Mouse (Mus musculus) mouse trophoblast stem cell (cell line): ENCODE results near the gene Fkbp7.

ENCODE experiments used
- in situ Hi-C, 2 experiments: fragments of 300-500 bp; cut with MseI, MboI; formaldehyde crosslinking; loops; 2 replicates in 1 of 2; 3 replicates in 1 of 2; pipeline ENCODE4 v1.15.1; 2025

Gene Fkbp7

DNA sequence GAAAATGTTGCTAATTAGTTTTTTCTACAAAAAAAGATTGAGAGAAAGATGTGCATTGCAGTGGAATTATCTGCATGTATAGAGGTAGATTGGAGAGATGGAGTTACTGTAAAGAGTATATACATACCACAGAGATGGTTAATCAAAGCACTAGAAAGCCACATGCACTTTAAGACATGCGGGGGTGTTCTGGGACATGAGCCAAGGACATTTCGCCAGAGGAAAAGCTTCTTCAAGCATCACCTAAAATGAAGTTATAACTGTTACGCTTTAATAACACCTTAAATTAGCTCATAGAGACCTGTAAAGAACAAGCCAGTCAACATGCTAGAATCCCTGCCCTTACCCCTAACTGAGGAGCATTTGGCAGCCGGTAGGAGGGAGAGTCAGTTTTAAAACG lies 5.7 kb downstream of the Fkbp7 start:
- in situ Hi-C loops: no loop called here

DNA sequence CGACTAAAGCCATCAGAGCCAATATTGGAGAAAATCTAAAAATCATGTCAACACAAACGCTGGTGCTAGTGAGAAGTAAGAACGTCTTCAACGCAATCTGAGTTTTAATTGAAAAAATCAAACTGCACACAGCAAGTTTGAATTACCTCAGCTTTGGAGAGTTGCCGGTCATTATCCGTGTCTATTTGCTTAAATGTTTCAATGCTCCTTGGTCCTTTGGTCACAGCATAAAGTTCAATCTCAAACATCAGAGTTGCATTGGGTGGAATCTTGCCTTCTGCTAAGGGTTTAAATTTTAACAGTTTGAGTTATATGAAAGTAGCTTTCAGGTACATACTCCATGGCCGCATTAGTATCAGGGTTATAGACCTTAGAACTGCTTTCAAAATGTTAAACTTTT lies 7.4 kb downstream of the Fkbp7 start:
- in situ Hi-C loops: no loop called here

DNA sequence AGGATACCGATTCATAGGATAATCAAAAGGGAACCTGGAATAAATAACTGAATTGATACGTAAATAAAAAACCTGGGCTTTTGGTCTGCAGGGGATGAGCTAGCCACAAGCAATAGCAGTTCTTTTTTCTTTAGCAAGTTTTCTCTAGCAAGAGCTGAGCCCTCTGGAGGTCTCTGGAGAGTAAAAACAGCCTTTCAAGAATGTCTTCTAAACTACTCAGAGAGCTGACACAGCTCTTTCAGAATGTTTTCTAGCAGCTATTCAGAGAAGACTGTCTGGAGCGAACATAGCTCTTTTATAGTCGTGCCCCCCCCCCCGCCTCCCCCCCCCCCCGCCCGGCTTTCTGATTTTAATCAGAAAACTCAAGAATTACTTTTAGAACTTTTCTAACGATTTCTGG lies 13.5 kb downstream of the Fkbp7 start:
- in situ Hi-C loops: no loop called here

DNA sequence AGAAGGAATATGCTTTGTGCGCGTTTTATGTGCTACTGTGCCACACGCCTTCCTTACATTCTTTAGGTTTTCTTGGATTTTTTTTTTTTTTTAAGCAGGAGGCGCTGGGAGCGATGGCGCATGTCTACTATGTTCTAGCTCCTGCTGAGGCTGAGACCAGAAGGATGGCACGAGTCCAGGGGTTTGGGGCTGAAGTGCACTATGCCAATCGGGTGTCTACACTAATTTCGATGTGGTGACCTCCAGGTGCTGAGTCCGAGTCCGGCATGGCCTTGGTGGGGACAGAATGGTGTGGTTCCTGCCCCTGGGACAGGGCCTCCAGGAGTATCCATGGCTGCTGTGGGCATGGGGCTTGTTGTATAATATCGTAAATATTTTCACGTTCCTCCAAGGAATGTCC lies 14.4 kb downstream of the Fkbp7 start:
- in situ Hi-C loops: no loop called here

DNA sequence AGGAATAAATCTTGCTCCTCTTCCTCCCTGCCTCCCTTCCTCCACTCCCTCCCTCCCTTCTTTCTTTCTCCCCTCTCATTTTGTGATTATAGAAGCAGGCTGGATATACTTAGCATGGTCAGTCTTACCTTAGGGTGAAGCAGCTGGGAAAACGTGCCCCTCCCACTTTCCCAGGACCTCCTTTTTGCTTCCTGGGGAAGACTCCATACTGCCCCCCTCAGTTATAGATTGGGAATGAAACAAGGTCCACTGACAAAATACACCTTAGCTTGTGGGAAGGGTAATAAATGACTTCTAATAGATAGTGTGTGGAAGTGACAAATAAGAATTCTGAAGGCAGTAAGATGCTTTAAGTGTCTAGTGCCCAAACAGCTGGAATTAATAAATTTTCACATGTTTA lies 16.9 kb downstream of the Fkbp7 start:
- in situ Hi-C loops: no loop called here

DNA sequence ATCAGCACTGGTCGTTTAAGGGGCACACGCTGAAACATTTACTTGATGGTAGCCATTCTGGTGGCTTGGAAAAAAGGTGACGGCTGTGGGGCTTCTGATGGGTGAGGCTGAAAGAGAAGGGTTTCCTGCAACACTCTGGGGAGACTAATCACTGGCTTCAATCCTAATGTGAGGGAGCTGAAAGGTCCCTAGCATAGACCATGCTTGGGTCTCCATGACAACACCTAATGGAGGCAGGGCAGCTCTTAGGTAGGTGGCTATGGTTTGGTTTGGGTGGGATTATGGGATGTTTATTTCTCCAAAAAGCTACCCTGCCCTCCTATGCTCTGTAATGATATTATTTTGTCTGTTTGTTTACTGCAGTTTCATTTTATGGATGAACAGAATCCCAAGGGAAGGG lies 17.5 kb downstream of the Fkbp7 start:
- in situ Hi-C loops: no loop called here

DNA sequence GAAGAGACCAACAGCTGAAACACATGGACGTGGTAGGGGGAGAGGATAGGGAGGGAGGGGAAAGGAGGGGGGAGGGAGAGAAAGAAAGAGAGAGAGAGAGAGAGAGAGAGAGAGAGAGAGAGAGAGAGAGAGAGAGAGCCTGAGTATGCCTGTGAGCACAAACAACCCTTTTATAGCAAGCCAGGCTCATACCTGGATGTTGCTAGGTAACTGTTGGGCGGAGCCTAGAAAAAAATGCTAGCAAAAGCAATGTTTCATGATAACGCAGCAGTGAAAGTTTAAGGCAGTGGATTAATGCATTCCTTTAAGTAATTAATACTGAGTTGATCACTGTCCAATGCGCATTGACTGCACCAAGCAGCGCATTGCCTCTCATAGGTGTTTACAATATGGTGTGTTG lies 18.3 kb downstream of the Fkbp7 start:
- in situ Hi-C loops: no loop called here

DNA sequence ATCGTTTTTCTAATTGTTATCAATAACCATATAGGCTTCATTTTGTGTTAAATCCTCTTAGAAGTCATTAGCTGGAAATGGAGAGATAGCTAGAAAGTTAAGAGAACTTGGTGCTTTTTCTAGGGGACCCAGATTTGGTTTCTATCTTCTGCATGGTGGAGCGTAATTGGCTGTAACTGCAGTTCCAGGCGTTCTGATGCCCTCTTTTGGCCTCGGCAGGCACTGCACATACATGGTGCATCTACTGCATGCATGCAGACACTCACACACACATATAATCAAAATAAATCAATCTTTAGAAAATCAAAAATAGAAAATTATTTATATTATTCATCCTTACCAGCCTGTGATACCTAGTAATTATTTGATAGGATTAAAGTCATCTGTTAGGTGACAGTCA lies 19.8 kb downstream of the Fkbp7 start:
- in situ Hi-C loops: no loop called here

DNA sequence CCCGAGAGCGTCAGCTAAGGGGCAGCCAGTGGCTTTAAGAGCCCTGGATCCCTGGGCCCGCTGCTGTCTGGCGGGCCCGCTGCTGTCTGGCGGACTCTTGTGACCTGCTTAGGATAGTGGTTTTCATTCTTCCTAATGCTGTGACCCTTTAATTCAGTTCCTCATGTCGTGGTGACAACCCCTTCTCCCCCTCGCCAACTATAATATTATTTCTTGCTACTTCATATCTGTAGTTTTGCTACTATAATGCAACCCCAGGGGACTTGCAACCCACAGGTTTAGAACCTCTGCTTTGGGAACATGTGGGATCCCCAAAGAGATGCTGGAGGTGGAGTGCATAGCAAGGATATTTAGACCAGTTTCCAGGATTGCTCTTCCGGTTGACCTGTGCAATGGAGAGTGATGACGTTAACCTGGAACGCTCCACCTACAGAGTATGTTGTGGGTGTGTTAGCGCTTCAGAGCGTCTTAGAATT lies 24.2 kb downstream of the Fkbp7 start:
- in situ Hi-C loops: no loop called here

DNA sequence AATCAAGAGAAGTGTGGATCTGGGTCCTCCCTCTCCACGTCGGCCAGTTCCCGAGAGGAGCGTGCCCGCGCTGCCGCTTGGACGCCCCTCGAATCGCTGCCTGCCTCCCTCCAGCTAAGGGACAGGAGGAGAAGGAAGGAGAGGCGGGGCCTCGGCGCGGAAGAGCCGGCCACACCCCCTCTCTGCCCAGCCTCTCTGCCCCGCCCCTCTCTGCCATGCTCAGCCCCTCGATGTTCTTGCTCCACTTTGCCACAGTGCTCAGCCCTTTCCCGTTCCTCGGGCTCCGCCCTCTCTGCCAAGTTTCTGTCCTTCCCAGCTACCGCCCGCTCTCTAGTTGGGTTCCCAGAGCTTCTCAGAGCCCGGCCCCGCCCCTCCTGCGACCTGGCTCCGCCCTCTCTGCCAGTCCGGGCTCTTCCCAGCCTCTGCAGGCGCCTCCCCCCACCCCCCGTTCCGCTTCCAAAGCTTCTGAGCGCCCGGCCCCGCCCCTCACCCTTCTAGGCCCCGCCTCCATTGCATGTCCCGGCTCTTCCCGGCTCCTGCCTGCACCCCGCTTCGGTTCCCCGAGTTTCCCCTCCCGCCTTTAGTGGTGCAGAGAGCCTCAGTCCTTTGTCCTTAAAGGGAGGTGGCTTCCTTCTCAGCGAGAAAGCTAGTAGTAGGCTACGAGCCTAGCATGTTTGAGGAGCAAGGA lies 24.9 kb downstream of the Fkbp7 start, which contains the start of the genes Prkra and Pjvk:
Prkra (minus strand) TSS at position 133 of the 688 bp plus-strand sequence.
Pjvk (plus strand) TSS at position 594 of the 688 bp plus-strand sequence.
- in situ Hi-C loops: no loop called here

DNA sequence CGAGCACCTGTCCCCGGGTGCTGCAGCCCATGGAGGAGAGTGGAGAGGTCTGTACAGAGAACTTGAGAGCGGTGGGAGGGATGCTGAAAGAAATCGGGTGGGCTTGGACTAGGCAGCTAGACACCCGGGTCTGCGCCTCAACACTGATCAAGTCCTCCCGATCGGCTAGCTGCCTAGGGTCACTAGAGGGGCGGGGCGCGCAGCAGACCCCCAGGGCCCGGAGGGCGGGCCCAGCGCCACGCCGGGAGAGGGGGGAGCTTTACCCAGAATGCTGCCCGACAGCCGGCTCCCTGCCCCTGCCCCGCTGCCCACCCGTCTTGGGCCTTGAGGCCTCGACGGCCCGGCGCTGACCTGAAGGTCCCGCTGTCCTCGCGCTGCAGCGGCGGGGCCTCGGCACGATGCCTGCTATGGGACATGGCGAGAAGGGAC lies 25.5 kb downstream of the Fkbp7 start:
- in situ Hi-C loops: no loop called here

DNA sequence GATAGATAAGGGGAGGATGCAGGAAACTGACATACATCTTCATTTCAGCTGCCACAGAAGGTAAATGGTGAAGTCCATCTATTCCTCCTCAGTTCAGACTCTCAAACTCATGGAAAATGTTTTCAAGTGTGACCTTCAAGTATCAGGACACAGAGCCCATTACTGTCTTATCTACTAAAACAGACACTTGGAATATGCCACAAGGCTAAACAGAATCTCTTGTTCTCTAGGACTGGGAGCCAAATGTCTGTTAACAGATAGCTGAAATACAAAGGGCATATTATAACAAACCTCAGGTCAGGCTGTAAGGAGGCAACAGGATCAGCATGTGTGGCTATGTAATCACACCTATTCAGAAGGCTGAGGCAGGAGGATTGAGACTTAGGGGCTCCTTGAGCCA lies 29.1 kb downstream of the Fkbp7 start:
- in situ Hi-C loops: no loop called here

DNA sequence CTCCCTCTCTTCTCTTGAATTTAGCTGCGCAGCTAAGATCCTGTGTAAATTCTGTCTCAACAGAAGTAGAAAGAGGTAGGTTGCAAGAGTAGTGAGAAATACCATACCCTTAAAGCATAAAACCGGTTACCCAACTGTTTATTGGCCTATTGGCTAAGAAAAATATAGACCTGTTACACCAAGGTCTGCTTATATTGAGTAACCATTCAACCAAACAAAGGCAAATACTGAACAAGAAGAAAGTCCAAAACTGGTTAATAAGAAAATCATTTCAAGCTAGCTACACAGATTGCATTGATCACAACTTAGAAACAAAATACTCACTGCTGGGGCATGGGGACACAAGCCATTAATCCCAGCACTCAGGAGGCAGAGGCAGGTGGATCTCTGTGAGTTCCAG lies 33.3 kb downstream of the Fkbp7 start:
- in situ Hi-C loops: no loop called here

DNA sequence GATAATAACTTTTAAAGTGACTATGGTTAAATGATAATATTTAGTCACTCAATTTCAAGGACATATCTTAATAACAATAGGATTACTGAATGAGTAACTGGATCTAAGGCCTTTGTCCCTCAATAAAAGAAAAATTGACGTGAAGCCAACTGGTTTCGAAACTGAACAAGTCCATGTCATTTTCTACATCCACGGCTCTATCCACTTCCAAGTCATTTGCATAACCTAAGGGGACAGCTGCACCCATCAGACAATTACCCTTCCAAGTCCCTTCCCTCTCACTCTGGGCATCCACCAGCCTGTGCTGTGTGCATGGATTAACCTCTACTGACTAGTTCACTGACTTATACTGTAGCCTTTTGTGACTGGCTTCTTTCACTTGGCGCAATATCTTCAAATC lies 41.3 kb downstream of the Fkbp7 start:
- in situ Hi-C loops: no loop called here

DNA sequence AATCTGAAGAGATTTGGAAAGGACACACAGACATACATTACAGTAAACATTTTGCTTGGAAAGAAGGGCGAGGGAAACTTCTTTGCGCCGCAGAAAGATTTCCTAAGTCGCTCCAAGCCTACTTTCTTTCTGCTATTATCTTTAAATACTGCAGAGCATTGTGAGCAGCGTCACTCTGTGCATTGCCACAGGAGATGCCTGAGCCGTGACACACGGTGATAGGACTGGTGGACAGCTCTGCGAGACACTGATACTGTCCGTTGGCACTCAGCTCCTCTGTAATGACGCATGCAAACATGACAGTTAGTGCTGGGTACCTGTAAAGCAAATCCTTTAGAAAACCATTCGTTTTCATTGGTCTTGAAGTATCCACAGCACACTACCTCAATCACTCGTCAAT lies 42.6 kb downstream of the Fkbp7 start:
- in situ Hi-C loops: no loop called here

DNA sequence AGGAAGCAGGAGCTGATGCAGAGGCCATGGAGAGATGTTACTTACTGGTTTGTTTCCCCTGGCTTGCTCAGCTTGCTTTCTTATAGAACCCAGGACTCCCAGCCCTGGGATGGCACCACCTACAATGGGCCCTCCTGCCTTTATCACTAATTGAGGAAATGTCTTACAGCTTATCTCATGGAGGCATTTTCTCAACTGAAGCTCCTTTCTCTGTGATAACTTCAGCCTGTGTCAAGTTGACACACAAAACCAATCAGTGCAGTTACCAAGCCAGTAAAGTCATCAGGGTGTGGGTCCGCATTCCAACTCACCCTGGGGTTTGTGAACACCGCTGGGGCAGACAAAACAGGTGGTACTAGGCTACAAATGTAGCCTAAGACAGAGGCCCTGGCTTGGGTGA lies 50.6 kb downstream of the Fkbp7 start:
- in situ Hi-C loops: loop anchor here (10.0 to 25.0 kb wide), 2 partner anchors 248 to 260 kb away; partner anchors contain the start of genes Cyct (in 1 of the 2) and Rbm45 (in 1 of the 2)

DNA sequence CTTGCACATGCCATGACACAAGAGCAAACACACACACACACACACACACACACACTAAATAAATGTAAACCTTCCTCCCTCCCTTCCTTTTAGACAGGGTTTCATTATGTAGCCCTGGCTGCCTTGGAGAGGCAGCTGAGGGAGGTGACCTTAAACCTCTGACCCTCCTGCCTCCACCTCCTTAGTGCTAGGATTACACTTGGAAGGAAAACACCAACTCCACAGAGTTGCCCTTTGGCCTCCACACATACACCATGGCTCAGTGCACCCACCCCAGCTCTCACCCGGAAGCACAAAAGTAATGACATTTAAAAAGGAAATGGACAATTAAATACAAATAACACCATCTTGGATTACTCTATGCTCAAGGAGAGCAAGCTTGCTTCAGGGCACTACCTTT lies 51.2 kb downstream of the Fkbp7 start:
- in situ Hi-C loops: loop anchor here (10.0 to 25.0 kb wide), 2 partner anchors 247 to 259 kb away; partner anchors contain the start of genes Cyct (in 1 of the 2) and Rbm45 (in 1 of the 2)

DNA sequence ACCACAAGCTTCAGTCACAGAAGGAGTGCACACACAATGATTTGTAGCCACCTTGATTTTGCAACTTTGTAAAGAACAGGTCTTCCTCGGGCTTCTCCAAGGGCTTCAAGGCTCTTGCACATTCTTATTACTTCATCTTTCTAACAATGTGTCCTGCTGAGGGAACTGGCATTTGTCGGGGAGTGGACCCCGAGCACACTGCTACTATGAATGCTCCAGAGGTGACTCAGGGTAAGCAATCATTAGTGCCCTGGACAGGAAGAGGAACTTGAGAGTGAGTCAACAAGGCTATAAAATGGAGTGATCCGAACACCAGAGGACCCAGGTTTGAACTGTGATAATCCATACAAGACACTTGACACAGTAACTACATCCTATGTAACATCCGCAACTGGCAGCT lies 52.7 kb downstream of the Fkbp7 start:
- in situ Hi-C loops: loop anchor here (10.0 to 25.0 kb wide), 2 partner anchors 245 to 258 kb away; partner anchors contain the start of genes Cyct (in 1 of the 2) and Rbm45 (in 1 of the 2)

DNA sequence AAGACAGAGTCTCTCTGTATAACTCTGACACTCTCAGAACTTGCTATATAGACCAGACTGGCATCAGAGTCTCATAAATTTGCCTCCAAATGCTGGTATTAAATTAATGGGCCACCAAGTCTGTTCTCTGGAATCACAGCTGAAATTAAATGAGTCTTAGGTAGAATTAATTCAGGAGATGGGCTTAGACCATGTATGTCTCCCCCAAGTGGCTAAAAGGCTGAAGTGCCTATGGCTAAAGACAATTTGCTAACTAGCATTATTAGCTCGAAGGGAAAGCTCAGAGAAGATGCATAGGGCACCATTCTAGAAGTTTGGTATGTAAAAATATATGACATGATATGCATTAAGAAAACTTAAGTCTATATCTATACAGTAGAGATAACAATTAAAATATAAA lies 54.8 kb downstream of the Fkbp7 start:
- in situ Hi-C loops: loop anchor here in 1 of 2 experiments (25.0 kb wide), 1 partner anchor 256 kb away; the partner anchor contains the start of genes Cyct and Rbm45
